Mouse (Mus musculus) embryonic facial prominence, embryonic 13.5 days (tissue): ENCODE results near the gene Cd109. TPM values are rescaled to one million over a fixed set of nuclear protein-coding genes. Genes with fewer than 3 reads are reported as not detected.

ENCODE experiments used
- ATAC-seq: fragments of 200-750 bp; cut with Nextera tagmentation; 2 replicates; pipeline ENCODE4 v1.8.0; 2017; ENCODE audit warnings: low read depth; ENCODE audit not compliant: insufficient number of reproducible peaks, insufficient read depth, low FRiP score, low TSS enrichment
- H3K27ac ChIP-seq: fragments of 300-500 bp; sonication (generic); 2 replicates; pipeline ENCODE4 v1.5.1; 2015; ENCODE audit warnings: moderate library complexity, mild to moderate bottlenecking, inconsistent platforms
- H3K27me3 ChIP-seq: fragments of 300-500 bp; sonication (generic); 2 replicates; pipeline ENCODE4 v1.6.1; 2015; ENCODE audit warnings: mild to moderate bottlenecking, inconsistent platforms
- H3K36me3 ChIP-seq: fragments of 300-500 bp; sonication (generic); 2 replicates; pipeline ENCODE4 v1.6.1; 2015; ENCODE audit warnings: mild to moderate bottlenecking, inconsistent platforms
- H3K4me1 ChIP-seq: fragments of 300-500 bp; sonication (generic); 2 replicates; pipeline ENCODE4 v1.6.1; 2015; ENCODE audit warnings: inconsistent platforms
- H3K4me2 ChIP-seq: fragments of 300-500 bp; sonication (generic); 2 replicates; pipeline ENCODE4 v1.6.1; 2015; ENCODE audit warnings: moderate library complexity, mild to moderate bottlenecking, inconsistent platforms
- H3K4me3 ChIP-seq: fragments of 300-500 bp; sonication (generic); 2 replicates; pipeline ENCODE4 v1.5.1; 2015; ENCODE audit warnings: mild to moderate bottlenecking, inconsistent platforms
- H3K9ac ChIP-seq: fragments of 300-500 bp; sonication (generic); 2 replicates; pipeline ENCODE4 v1.6.1; 2015; ENCODE audit warnings: mild to moderate bottlenecking, inconsistent platforms
- H3K9me3 ChIP-seq: fragments of 300-500 bp; sonication (generic); 2 replicates; pipeline ENCODE4 v1.6.1; 2016; ENCODE audit warnings: inconsistent platforms
- WGBS: fragments of 180-500 bp; shearing (Covaris S2); methylation state at CpG from one replicate; pipeline ENCODE4 v1.1.7; 2015; ENCODE audit warnings: mixed read lengths; 5-methylcytosine and 5-hydroxymethylcytosine counted together
- polyA plus RNA-seq: library from polyadenylated mRNA; unstranded; fragments of >200 nt; fragmentation: Nextera tagmentation; extraction: Ambion mirVana; gene quantifications from 2 replicates; pipeline ENCODE4 v1.2.1, GENCODE M21; 2015

Cd109 gene
- polyA plus RNA-seq, 1 experiment from 2014 or later: 14.0 TPM

DNA sequence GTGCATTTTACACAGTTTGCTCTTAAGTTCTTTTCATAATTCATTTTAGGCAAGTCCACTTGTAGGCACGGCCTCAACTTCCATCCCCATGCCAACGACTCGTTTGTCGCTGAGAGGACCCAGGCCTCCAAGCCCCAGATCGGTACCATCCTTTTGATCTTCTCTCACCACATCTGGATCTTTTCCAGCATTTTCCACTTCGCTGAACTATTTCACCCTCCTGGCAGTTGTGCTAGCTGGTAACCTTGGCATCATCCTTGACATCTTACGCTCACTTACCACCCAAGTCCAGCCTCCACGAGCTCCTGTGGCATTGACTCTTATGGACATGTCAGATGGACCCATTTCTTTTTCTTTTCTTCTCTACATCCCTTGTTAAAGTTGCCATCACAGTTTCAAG, 33.3 kb downstream of the Cd109 start:
- H3K9ac ChIP-seq: no peak overlapping the region
- H3K4me1 ChIP-seq: no peaks in the 10 kb centered on the region
- no peaks in the 10 kb centered on the region for H3K9me3 ChIP-seq
- H3K4me3 ChIP-seq: no peak overlapping the region
- H3K27me3 ChIP-seq: no peaks in the 10 kb centered on the region
- H3K4me2 ChIP-seq: no peak overlapping the region
- H3K27ac ChIP-seq: no peak overlapping the region
- no peak for ATAC-seq
- no peaks in the 10 kb centered on the region for H3K36me3 ChIP-seq
- WGBS: 83% methylated on average over 8 of the region's 8 CpGs

DNA sequence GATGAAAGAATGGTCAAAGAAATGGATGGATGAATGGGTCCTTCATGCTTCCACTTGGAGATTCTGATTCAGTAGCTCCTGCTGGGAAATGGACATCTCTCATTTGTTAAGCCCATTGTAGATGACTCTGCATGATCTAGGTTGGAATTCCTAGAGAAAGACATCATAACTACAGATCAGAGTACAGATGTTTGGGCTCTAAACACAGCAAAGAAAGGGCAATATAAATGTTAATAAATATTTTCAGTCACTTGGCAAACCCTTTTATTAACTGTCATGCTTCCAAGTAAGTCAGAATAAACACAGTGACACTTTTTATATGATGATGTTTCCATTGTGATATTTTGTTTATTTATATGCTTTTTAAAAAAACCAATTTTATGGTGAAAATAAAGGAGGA, 34.1 kb downstream of the Cd109 start:
- H3K27me3 ChIP-seq: no peaks in the 10 kb centered on the region
- H3K9me3 ChIP-seq: no peaks in the 10 kb centered on the region
- H3K4me3 ChIP-seq: no peak overlapping the region
- H3K4me2 ChIP-seq: no peak overlapping the region
- H3K4me1 ChIP-seq: no peaks in the 10 kb centered on the region
- ATAC-seq: no peak
- H3K27ac ChIP-seq: no peak overlapping the region
- H3K36me3 ChIP-seq: no peaks in the 10 kb centered on the region
- no peak overlapping the region for H3K9ac ChIP-seq

DNA sequence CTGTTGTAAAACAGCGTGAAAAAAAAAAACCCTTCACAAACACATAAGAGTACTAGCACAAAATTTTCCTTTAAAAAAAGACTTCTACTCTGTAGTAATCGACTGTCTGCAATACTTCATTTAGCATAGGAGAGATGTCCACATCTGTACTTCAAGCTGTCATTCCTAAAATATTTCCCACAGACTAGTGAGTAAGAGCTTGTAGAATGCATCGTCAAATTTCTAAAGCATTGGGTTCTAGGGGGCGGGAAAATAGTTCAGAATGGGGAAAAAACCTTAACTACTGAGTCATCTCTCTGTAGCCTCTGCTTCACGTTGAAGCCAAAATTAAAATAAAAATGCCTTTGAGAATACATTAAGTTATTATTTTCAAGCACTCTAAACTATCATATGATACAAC, 42.2 kb downstream of the Cd109 start:
- H3K9me3 ChIP-seq: no peaks in the 10 kb centered on the region
- no peaks in the 10 kb centered on the region for H3K27me3 ChIP-seq
- no peaks in the 10 kb centered on the region for H3K36me3 ChIP-seq
- H3K4me3 ChIP-seq: no peak overlapping the region
- H3K4me2 ChIP-seq: no peak overlapping the region
- no peaks in the 10 kb centered on the region for H3K4me1 ChIP-seq
- H3K9ac ChIP-seq: no peak overlapping the region
- no peak for ATAC-seq
- no peak overlapping the region for H3K27ac ChIP-seq
- 64% methylated on average over 5 of the region's 5 CpGs for WGBS

DNA sequence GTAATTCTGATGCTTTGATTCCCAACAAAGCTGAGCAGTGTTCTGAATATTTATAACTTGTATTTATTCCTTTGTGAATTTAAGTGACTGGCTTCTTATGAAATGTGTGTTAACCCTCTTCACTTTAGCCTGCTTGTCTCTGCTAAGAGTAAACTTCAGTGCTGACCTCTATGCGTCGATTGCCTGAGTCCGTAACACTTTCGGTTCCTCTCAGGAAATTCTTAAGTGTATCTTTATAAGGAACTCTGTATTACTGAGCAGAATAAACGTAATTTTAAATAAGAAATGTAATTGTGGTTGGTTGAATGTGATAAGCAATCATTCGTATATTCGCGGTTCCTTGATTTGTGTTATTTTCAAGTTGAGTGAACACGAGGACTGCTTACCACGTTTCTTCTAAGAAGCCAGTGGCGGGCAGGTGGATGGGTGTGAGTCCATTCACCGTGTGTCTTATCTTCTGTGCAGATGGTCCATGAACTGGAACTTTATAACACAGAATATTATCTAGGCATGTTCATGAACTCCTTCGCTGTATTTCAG, 56.2 kb downstream of the Cd109 start:
- no peaks in the 10 kb centered on the region for H3K36me3 ChIP-seq
- H3K4me3 ChIP-seq: no peak overlapping the region
- H3K27ac ChIP-seq: no peak overlapping the region
- no peak for ATAC-seq
- H3K4me2 ChIP-seq: no peak overlapping the region
- no peaks in the 10 kb centered on the region for H3K9me3 ChIP-seq
- 89% methylated on average over 13 of the region's 13 CpGs for WGBS
- H3K9ac ChIP-seq: no peak overlapping the region
- no peaks in the 10 kb centered on the region for H3K4me1 ChIP-seq
- no peaks in the 10 kb centered on the region for H3K27me3 ChIP-seq

DNA sequence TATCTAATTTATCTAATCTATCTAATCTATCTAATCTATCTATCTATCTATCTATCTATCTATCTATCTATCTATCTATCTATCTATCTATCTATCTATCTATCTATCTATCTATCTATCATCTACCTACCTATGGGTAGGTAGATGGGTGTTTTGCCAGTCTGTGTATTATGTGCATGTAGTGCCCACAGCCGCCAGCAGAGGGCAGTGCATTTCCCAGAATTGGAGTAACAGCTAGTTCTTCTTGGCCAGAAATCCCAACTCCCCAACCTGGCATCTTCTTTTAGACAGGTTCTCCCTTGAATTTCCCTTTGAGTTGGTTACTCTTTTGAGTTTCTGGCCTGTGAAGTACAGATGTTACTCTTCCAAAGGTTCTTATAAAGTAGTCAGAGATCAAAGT, 85.3 kb downstream of the Cd109 start:
- H3K27ac ChIP-seq: no peak overlapping the region
- no peaks in the 10 kb centered on the region for H3K9me3 ChIP-seq
- H3K4me1 ChIP-seq: no peaks in the 10 kb centered on the region
- no peaks in the 10 kb centered on the region for H3K27me3 ChIP-seq
- peaks cover 7% of the 10 kb centered on the region; the same call in 1 of the 2 replicates for H3K36me3 ChIP-seq
- WGBS: 0% methylated on average over 1 of the region's 1 CpGs
- no peak for ATAC-seq
- no peak overlapping the region for H3K4me3 ChIP-seq
- H3K9ac ChIP-seq: no peak overlapping the region
- H3K4me2 ChIP-seq: no peak overlapping the region

DNA sequence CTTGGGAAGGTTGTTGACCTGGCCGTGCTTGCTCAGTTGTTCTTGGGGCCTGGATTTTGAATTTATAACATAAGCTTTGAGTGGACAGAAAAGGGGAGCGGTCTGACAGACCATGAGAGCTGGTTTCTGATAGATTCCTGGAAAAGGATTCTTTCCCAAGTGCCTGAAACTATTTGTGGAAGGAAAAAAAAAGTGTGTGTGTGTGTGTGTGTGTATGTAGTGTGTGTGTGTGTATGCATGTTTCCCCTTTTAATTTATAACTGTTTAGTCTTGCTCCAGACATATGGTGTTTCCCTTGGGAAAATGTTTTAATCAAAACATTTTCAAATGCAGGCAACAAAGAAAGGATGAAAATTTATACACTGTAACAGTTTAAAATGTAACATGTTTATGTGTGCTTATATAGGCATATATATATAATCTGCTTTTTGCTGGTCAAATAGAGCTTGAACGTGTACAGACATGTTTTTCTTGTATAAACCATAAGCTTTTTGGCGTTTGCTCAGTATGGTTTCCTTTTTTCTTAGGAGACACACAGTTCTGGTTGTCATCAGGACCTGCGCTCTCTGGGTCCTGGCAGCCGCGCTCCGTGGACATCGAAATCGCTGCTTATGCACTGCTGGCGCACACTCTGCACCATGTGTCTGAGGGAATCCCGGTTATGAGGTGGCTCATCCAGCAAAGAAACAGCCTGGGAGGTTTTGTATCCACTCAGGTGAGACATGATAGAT, 87.3 kb downstream of the Cd109 start:
- no peaks in the 10 kb centered on the region for H3K4me1 ChIP-seq
- ATAC-seq: no peak
- peaks cover 17% of the 10 kb centered on the region for H3K36me3 ChIP-seq
- H3K4me2 ChIP-seq: no peak overlapping the region
- no peak overlapping the region for H3K9ac ChIP-seq
- H3K27me3 ChIP-seq: no peaks in the 10 kb centered on the region
- no peak overlapping the region for H3K4me3 ChIP-seq
- peaks cover 9% of the 10 kb centered on the region; the same call in 1 of the 2 replicates for H3K9me3 ChIP-seq
- 75% methylated on average over 12 of the region's 12 CpGs for WGBS
- H3K27ac ChIP-seq: peak overlapping the region; percentile 57; the same call in 1 of the 2 replicates

DNA sequence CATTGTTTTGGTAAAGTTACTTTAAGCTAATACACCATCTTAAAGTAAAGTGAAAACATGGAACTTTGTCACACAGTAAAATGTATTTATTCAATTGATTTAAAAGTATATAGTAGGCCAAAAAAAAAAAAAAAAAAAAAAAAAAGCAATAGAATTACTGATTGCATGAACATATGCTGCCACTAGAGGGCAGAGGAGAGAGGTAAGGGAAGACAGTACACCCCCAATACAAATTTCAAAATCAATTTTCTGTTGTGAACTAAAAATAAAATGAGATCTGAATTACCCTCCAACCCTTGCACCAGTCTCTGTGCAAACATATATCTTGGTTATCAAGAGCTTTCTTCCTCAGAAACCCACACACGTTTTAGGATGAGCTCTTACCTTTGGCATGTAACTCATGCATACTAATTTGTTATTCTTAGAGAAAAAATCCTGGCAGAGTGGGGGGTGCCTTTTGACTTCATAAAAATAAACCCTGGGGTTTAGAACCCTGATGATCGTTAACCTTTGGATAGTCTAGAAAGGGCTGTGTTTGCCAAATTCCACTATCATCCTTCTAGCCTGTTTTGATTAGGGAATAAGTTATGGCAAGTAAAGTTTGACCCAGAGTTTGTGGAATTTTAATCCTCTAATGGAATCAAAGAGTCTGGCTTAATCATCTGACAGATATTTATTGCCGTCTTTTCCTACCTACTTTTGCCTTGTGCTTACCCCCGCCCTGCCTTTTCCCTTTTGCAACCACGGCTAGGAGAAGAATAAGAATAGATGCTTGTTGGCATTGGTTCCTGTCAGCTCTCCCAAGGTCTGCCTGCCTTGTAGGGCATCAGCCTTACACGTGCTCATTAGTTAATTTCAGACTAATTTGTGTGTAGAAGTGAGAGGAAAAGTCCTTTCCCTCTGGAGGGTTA, 105.8 kb downstream of the Cd109 start:
- Histone ChIP-seq H3K4me3 (no peak overlapping the region), H3K27me3 (no peaks in the 10 kb centered on the region), H3K9ac (no peak overlapping the region), H3K9me3 (no peaks in the 10 kb centered on the region), H3K27ac (no peak overlapping the region), H3K36me3 (no peaks in the 10 kb centered on the region), H3K4me2 (no peak overlapping the region), H3K4me1 (no peaks in the 10 kb centered on the region)
- WGBS: 72% methylated on average over 6 of the region's 6 CpGs
- no peak for ATAC-seq

DNA sequence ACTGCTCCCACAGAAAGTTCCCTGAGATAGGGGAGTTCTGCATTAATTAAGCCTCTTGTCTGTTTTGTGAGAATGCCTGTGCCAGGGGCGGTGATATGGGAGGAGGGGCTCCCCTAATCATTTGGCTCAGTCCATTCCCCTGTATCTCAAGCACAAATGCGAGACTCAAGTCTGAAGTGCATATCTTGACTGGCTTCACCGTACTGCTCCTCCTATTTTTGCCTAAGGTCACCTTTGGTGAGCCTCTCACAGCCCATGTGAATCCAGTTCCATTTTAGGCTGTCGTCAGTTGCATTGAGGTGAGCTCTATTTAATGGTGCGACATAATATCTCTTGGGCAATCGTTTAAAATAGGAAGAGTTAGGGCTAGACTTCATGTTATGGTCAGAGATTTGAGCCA, 116.6 kb downstream of the Cd109 start:
- H3K36me3 ChIP-seq: no peaks in the 10 kb centered on the region
- no peak overlapping the region for H3K4me3 ChIP-seq
- peaks cover 8% of the 10 kb centered on the region for H3K4me1 ChIP-seq
- no peak overlapping the region for H3K9ac ChIP-seq
- ATAC-seq: no peak
- H3K27ac ChIP-seq: no peak overlapping the region
- no peak overlapping the region for H3K4me2 ChIP-seq
- 69% methylated on average over 6 of the region's 6 CpGs for WGBS
- no peaks in the 10 kb centered on the region; the same call in 1 of the 2 replicates for H3K27me3 ChIP-seq
- no peaks in the 10 kb centered on the region for H3K9me3 ChIP-seq

DNA sequence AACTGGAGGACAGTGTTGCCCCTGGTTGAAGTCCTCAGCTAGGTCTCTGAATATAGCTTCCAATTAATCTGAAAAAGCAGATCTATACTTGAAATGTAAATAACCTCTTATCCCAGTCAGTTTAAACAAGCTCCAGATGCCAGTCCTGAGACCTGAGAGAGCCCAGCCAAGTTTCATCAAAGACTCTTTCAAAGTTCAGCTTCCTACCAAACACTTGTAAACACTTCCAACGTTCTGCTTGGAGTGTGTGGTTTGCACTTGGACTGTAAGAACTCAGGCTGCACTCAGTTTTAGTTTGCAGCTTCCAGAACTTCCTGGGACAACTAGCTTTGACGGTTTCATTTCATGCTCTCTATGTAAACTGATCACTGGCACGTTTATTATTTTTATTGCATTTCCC, 120.2 kb downstream of the Cd109 start:
- H3K27ac ChIP-seq: no peak overlapping the region
- H3K4me1 ChIP-seq: peaks cover 8% of the 10 kb centered on the region
- H3K36me3 ChIP-seq: no peaks in the 10 kb centered on the region
- no peaks in the 10 kb centered on the region for H3K9me3 ChIP-seq
- WGBS: 26% methylated on average over 3 of the region's 3 CpGs
- no peak overlapping the region for H3K9ac ChIP-seq
- no peaks in the 10 kb centered on the region for H3K27me3 ChIP-seq
- no peak overlapping the region for H3K4me3 ChIP-seq
- H3K4me2 ChIP-seq: no peak overlapping the region
- ATAC-seq: no peak

DNA sequence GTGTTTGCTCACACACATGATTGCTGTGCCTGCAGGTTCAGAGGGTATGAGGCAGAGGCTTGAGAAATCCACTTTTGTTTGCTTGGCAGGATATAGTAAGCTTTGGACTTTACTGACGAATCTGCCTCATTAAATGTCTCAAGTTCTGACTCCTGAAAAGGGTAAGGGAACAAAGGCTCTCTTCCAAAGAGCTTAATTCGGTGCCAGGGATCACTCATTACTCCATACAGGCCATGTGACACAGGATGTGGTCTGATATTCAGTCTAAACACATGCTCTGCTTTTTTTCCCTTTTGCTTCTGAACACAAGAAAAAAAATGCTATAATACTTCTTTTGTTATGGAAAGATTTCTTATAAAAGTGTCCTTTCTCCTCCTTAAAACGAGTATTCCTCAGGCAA, 126.7 kb downstream of the Cd109 start:
- WGBS: 39% methylated on average over 3 of the region's 3 CpGs
- no peak for ATAC-seq
- H3K9ac ChIP-seq: no peak overlapping the region

DNA sequence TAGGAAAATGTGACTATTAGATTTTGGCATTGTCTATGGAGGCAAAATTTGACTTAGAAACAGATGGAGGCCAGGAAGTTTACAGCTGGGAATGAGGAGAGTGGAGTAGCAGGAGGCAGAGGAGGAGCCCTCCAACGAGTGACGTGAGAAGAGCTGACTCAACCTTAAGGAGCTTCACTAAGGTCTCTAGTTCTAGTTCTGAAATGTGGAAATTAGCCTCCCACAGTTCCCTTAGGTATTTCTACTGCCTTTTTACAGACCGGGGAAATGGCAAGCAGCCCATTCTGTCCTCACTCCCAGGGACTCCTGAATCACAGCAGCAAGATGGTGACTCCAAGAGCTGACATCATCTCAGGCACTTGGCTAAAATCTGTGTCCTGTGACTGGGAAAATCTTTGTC, 134.9 kb downstream of the Cd109 start:
- H3K4me3 ChIP-seq: no peak overlapping the region
- H3K9ac ChIP-seq: no peak overlapping the region
- no peaks in the 10 kb centered on the region for H3K36me3 ChIP-seq
- H3K27ac ChIP-seq: no peak overlapping the region
- H3K4me2 ChIP-seq: no peak overlapping the region
- no peaks in the 10 kb centered on the region for H3K9me3 ChIP-seq
- 58% methylated on average over 3 of the region's 3 CpGs for WGBS
- ATAC-seq: no peak
- no peaks in the 10 kb centered on the region for H3K27me3 ChIP-seq
- no peaks in the 10 kb centered on the region for H3K4me1 ChIP-seq

More for the DNA sequence above, 126.7 kb downstream of the Cd109 start:
- Histone ChIP-seq H3K4me1 (no peaks in the 10 kb centered on the region), H3K27ac (peak overlapping the region; percentile 48; the same call in 1 of the 2 replicates), H3K27me3 (no peaks in the 10 kb centered on the region), H3K4me3 (no peak overlapping the region), H3K9me3 (no peaks in the 10 kb centered on the region), H3K4me2 (no peak overlapping the region), H3K36me3 (no peaks in the 10 kb centered on the region)
